Mouse (Mus musculus) midbrain, postnatal 0 days (tissue): ENCODE measurements at regions not wholly inside any gene's neighbourhood (a gene's known extent, or its start where the extent isn't known, plus 50 kb on each side); places are given as distances from the start of the nearest gene placed in this dataset.

Experiments used
- ATAC-seq: fragments of 200-750 bp; cut with Nextera tagmentation; 2 replicates; pipeline ENCODE4 v1.8.0; 2017; ENCODE audit warnings: moderate number of reproducible peaks, mild to moderate bottlenecking, moderate TSS enrichment, moderate library complexity; ENCODE audit not compliant: low FRiP score
- DNase-seq: peaks from one replicate; pipeline ENCODE4 v3.0.0-alpha.2; 2015; ENCODE audit warnings: low spot score
- H3K27ac ChIP-seq: fragments of 300-500 bp; sonication (generic); 2 replicates; pipeline ENCODE4 v1.5.1; 2014; ENCODE audit warnings: low read depth, mild to moderate bottlenecking, low read length, mixed read lengths
- H3K27me3 ChIP-seq: fragments of 300-500 bp; sonication (generic); 2 replicates; pipeline ENCODE4 v1.6.1; 2014; ENCODE audit warnings: low read length, control low read depth, mixed read lengths; ENCODE audit not compliant: insufficient read depth
- H3K36me3 ChIP-seq: fragments of 300-500 bp; sonication (generic); 2 replicates; pipeline ENCODE4 v1.6.1; 2014; ENCODE audit warnings: low read length, control low read depth, mixed read lengths; ENCODE audit not compliant: insufficient read depth
- H3K4me1 ChIP-seq: fragments of 300-500 bp; sonication (generic); 2 replicates; pipeline ENCODE4 v1.6.1; 2014; ENCODE audit warnings: mild to moderate bottlenecking, control low read depth, antibody characterized with exemption, low read length, mixed read lengths; ENCODE audit not compliant: insufficient read depth
- H3K4me2 ChIP-seq: fragments of 300-500 bp; sonication (generic); 2 replicates; pipeline ENCODE4 v1.6.1; 2014; ENCODE audit warnings: low read depth, mild to moderate bottlenecking, low read length, mixed read lengths; ENCODE audit not compliant: poor library complexity, severe bottlenecking
- H3K4me3 ChIP-seq: fragments of 300-500 bp; sonication (generic); 2 replicates; pipeline ENCODE4 v1.5.1; 2014; ENCODE audit warnings: low read depth, mild to moderate bottlenecking, low read length, moderate library complexity
- H3K9ac ChIP-seq: fragments of 300-500 bp; sonication (generic); replicated peaks from 2 replicates; pipeline ENCODE4 v1.6.1; 2014; ENCODE audit warnings: mild to moderate bottlenecking, low read length, moderate library complexity, mixed read lengths; ENCODE audit not compliant: poor library complexity, severe bottlenecking
- H3K9me3 ChIP-seq: fragments of 300-500 bp; sonication (generic); 2 replicates; pipeline ENCODE4 v1.6.1; 2016; ENCODE audit warnings: low read length, control low read depth
- CTCF ChIP-seq: IDR thresholded peaks from 2 replicates; pipeline ENCODE4 v1.5.1; 2016; ENCODE audit warnings: antibody characterized with exemption, mild to moderate bottlenecking
- WGBS: fragments of 180-500 bp; shearing (Covaris S2); extraction: QIAGEN DNeasy Blood & Tissue Kit; methylation state at CpG from one replicate; pipeline ENCODE4 v1.1.7; 2014; 5-methylcytosine and 5-hydroxymethylcytosine counted together

DNA sequence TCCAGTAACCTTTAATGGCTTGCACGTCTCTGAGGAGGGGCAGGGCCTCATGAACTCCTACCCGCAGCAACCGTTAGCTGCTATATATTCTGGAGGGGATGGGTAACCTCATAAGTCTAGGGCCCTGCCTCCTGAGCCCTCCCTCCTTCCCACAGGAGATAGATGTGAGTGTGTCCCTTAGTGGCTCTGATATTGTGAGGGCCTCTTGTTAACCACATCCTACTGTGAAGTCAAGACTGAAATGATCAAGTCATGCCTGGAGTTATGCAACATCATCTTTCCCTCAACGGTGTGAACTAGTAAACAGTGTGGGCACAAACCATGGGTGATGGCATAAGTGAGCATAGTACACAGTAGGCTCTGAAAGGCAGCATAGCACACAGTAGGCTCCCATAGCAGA, 255.8 kb upstream of the Sdk2 start:
- Histone ChIP-seq H3K36me3 (no peaks in the 10 kb centered on the region), H3K9ac (no peak overlapping the region), H3K27ac (no peak overlapping the region), H3K27me3 (no peaks in the 10 kb centered on the region), H3K4me1 (peaks cover 2% of the 10 kb centered on the region; the same call in 1 of the 2 replicates), H3K4me2 (no peak overlapping the region), H3K9me3 (no peaks in the 10 kb centered on the region), H3K4me3 (no peak overlapping the region)
- DNase-seq (no peak), ATAC-seq (no peak)
- WGBS = 90% methylated on average over 4 of the region's 4 CpGs
- TF ChIP-seq CTCF = no peak

DNA sequence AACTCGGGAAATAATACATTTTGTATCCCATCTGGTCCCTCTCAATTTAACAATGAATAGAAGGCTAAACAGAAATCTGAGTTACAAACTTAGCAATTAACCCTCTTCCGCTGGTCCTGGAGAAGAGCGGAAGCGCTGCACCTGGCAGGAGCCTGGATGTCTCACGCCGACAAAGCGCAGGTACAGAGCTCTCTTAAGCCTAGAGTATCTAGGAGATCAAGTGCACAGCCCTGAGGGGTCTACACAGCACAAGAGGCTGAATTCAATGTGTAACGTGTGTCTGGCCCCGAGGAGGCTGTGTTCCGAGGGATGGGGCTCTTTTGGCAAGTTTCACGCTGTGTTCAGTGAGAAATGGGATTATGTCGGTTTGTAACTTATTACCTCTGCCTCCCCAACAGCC, 255.1 kb upstream of the Sdk2 start:
- Histone ChIP-seq H3K27me3 (no peaks in the 10 kb centered on the region), H3K36me3 (no peaks in the 10 kb centered on the region), H3K4me3 (no peak overlapping the region), H3K4me1 (peaks cover 2% of the 10 kb centered on the region; the same call in 1 of the 2 replicates), H3K9me3 (no peaks in the 10 kb centered on the region), H3K4me2 (no peak overlapping the region), H3K27ac (no peak overlapping the region), H3K9ac (no peak overlapping the region)
- TF ChIP-seq CTCF = no peak
- no peak for ATAC-seq
- 42% methylated on average over 12 of the region's 12 CpGs for whole genome bisulfite sequencing
- DNase-seq = no peak

DNA sequence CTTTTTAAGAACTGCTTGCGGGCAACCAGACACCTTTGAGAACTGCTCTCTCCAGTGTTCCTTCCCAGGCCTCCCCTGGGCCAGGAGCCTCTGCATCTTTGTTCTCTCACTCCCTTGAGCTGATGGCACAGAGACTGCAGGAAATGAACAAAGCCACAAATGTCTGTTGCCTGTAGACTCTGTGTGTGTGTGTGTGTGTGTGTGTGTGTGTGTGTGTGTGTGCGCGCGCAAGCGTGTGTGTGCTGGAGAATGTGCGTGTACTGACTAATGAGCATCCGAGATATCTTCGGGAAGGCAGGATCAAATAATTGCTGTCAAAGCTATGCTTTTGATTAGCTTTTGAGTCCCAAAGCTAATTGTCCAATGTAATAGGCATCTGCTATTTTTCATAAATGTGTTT, 254.7 kb upstream of the Sdk2 start:
- Histone ChIP-seq H3K27ac (no peak overlapping the region), H3K9ac (no peak overlapping the region), H3K4me1 (peaks cover 2% of the 10 kb centered on the region; the same call in 1 of the 2 replicates), H3K9me3 (no peaks in the 10 kb centered on the region), H3K36me3 (no peaks in the 10 kb centered on the region), H3K4me3 (no peak overlapping the region), H3K4me2 (no peak overlapping the region), H3K27me3 (no peaks in the 10 kb centered on the region)
- 57% methylated on average over 8 of the region's 8 CpGs for WGBS
- ATAC-seq = no peak
- no peak for DNase-seq
- TF ChIP-seq CTCF = no peak

DNA sequence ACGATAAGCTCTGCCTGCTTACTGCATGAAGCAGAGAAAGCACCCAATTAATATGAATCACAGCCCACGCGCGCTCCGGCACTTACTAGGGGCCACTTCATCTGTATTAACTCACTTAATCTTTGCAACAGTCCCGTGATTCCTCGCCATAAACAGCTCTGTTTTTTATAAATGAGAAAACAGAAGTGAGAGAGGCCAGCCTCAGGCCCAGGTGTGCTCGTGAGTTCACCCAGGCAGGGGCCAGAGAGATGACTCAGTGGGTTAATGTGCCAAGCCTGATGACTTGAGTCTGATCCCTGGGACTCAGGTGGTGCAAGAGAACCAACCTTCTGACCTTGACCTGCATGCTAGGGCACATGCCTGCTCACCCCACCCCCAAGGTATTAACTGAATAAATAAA, 248.4 kb upstream of the Sdk2 start:
- DNase-seq (no peak), ATAC-seq (no peak)
- Histone ChIP-seq H3K4me3 (no peak overlapping the region), H3K4me1 (no peaks in the 10 kb centered on the region), H3K4me2 (no peak overlapping the region), H3K27me3 (no peaks in the 10 kb centered on the region), H3K36me3 (no peaks in the 10 kb centered on the region), H3K9ac (no peak overlapping the region), H3K9me3 (no peaks in the 10 kb centered on the region), H3K27ac (no peak overlapping the region)
- 74% methylated on average over 8 of the region's 8 CpGs for WGBS
- no peak for TF ChIP-seq CTCF

DNA sequence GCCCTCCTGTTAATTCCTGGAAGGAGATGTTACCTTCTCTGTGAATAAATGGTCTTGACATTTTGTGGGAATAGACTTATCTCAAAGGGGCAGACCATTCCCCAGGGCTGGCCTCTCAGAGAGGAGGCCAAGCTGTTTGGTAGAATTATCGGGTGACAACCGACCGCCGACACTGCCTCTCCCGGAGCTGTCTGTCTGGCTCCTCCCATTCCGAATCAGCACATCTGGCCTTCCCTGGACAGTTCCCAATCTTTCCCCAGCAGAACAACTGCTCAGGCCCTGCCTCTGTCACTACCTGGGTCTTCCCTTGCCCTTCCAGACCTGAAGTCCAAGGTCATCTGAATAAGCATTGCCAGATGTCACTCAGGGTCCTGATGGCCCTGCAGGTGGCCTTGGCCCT, 246.8 kb upstream of the Sdk2 start:
- no peak overlapping the region for H3K27ac ChIP-seq
- TF ChIP-seq CTCF = no peak
- no peak overlapping the region for H3K4me2 ChIP-seq
- H3K4me1 ChIP-seq = no peaks in the 10 kb centered on the region
- ATAC-seq (no peak), DNase-seq (no peak)
- H3K27me3 ChIP-seq = no peaks in the 10 kb centered on the region
- H3K4me3 ChIP-seq = no peak overlapping the region
- no peak overlapping the region for H3K9ac ChIP-seq
- H3K9me3 ChIP-seq = no peaks in the 10 kb centered on the region
- WGBS = 58% methylated on average over 6 of the region's 6 CpGs
- no peaks in the 10 kb centered on the region for H3K36me3 ChIP-seq

DNA sequence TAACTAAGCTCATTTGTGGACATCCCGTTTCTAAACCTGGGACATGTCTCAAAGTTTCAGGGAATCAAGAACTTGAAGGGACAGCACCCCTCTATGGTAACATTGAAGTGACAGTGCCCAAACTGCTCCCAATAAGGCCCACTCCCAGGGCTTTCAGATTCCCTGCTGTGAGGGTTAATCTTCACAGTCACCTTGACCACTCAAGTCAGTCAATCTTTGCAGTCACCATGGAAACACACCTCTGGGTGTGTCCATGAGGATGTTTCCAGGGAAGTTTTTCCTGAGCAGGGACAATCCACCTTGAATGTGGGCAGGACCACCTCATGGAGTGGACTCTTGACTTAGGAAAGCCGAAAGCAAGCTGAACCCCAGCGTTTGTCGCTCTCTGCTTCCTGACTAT, 244.8 kb upstream of the Sdk2 start:
- no peak for ATAC-seq

More for the DNA sequence above, 244.8 kb upstream of the Sdk2 start:
- DNase-seq = no peak
- TF ChIP-seq CTCF = no peak
- 68% methylated on average over 4 of the region's 4 CpGs for WGBS
- no peaks in the 10 kb centered on the region for H3K4me1 ChIP-seq
- H3K36me3 ChIP-seq = no peaks in the 10 kb centered on the region
- H3K9me3 ChIP-seq = no peaks in the 10 kb centered on the region
- no peaks in the 10 kb centered on the region for H3K27me3 ChIP-seq
- H3K9ac ChIP-seq = no peak overlapping the region
- no peak overlapping the region for H3K4me2 ChIP-seq
- H3K27ac ChIP-seq = no peak overlapping the region
- H3K4me3 ChIP-seq = no peak overlapping the region
